Mouse (Mus musculus) adipocyte (in vitro differentiated cells): ENCODE data around the gene Gria2.

Experiments used
- DNase-seq: peaks from one replicate; pipeline ENCODE4 v3.0.0-alpha.2; 2016; ENCODE audit warnings: low spot score

Gria2 gene

DNA sequence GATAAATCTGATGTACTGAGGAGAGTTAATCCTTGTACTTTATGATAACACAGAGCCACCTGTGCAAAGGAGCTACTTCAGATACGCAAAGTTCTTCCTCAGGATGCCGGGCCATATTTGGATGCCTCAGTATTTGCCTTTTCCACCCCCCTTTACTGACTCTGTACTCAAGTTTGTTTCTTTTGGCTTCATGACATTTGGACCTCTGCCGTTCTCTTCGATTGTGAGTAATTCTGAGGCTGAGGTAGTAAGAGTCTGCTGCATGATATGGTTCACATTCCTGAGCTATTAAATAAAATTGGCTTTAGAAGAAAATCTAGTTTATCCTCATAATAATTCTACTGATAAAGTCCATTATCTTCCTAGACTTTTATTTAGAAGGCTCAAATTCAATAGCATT, 26.7 kb downstream of the Gria2 start:
- DNase-seq, result peak; percentile 50

DNA sequence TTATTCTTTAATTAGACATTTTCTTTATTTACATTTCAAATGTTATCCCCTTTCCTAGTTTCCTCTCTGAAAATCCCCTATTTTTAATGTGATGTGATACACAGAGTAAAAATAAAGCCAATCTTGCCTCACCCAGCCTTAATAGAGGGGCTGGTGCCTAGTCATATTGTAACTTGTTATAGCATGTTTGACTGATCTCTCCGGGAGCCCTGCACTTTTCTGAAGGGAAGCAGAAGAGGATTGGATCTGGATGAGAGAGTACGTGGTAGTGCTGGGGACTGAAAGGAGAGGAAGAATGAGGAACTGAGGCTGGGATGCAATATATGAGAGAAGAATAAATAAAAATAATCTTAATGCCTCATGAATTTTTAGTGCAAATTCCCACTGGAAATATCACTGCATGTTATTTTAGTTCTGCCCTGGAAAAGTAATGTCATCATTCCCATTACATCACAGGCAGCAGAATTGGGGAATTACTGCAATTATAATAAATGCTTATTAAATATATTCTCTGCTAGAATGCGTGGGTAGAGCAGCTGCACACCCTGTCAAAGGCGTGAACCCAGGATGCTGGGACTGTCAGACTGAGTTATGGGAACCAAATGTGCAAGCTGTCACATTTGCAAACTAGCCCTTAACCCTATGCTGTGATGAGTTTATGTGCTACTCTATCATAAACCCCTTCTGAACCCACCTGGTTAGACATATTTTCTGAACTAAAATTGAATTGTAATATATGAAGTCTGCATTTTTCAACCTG, 28.4 kb downstream of the Gria2 start:
- no peak for DNase-seq

DNA sequence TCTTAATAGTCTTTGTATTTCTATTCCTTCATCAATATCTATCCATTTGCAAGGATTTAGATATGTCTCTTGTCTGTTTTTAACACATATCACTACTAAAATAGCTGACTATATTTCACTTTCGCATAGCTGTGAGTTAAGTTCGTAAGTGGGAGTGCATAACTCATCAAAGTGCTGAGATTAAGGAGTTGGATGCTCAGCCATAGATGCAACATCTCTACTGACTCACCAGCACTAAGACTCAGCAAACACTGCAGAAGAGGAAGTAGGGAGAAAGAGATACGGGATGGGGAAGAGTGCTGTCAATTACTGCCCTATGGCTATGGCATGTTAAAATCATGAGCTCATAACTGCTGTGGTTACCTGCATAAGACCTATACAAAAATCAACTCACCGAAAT, 29.4 kb downstream of the Gria2 start:
- DNase-seq, result no peak

DNA sequence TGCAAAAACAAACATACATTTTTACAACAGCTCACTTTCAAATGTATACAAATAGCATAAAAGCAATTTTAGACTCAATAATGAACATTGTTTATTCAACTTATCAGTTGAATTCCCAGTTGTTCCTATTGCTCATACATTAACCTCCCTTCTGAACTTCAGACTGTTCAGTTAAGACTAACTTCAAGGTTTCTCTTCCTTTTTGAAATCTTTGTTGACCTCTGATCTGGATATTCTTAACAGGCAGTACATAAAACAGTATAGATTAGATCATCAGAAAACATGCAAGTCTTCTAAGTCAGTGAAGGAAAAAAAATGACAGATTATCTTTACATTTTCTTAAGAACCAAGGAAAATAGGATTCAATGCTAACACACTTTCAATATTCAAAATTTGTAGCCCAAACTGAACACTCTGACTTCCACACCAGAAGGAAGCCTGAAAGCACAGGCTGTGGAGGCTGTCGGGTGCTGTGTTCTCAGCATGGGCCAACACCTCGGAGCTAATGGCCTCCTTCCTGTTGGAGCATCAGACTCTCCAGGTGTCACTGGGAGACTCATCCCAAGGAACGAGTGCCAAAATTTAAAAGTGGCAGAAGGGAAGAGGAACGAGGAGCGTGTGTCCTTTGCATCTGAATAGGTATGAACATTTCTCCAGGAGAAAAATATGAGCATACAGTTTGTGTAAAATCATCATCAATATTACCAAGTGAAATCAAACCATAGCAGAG, 33.0 kb downstream of the Gria2 start:
- DNase-seq, result no peak

DNA sequence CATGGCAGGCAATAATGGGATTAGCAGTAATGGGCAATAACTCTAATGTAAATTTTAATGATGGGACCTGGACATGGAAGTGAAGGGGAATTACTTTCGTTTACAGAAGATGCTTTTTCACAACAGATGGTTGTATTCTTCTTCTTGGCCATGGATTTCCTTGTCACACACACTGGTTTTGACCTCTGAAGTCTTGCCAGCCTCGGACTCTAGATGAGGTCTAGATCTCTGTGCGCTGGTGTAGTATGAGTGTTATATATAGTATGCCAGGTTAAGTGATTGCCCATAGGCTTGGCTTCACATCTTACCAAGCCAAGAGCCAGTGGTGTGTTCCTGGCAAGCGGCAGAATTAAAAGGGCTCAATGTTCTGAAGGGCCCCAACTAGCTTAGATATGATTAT, 43.7 kb downstream of the Gria2 start:
- DNase-seq, result no peak

DNA sequence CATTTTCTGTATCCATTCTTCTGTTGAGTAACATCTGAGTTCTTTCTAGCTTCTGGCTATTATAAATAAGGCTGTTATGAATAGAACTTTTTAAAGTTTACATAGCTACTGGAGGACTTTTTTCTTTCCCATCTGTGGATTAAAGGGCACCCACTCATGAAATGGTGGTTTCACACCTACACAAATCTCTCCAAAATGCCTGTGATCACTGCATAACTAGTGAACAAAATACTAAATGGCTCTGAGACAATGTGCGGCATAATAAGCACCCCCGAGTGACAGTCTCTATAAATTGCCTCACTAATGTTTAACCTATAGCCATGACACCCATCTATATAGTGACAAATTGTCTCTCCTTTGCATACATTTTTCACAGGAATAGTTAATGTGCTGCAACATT, 44.3 kb downstream of the Gria2 start:
- no peak for DNase-seq

DNA sequence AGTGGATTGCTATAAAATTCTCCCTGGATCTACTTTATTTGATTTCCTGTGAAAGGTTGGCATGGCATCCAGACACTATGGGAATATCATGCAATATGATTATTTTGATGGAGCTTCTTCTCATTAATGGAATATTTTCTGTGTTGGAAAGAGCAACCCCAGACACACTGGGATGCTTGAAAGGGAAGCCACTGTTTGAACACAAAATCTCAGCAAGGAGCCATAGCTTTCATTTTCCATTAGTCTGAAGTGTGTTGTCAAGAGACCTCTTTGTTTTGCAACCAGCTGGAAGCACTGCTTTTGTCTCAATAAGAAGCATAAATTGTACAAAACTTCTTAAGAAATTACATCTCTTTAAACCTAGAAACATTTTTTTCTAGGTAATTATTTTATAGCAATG, 51.8 kb downstream of the Gria2 start:
- no peak for DNase-seq

DNA sequence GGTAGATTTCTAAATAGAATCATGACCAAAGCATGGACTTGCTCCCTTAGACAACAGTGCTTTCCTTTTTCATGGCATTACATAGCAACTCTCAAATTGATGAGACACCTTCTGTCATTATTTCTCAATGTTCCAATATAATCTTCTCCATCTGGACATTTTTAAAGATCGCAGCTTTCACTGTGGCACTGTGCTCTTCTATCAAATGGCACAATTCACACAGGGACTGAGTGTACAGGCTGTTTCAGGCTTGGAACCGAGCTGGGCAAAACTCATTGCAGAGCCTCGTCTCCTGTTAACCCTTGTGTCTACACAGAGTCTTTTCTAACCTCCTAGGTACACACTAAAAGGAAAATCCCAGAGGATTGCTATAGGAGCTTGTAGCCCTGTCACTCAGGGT, 77.4 kb downstream of the Gria2 start:
- DNase-seq, result no peak

DNA sequence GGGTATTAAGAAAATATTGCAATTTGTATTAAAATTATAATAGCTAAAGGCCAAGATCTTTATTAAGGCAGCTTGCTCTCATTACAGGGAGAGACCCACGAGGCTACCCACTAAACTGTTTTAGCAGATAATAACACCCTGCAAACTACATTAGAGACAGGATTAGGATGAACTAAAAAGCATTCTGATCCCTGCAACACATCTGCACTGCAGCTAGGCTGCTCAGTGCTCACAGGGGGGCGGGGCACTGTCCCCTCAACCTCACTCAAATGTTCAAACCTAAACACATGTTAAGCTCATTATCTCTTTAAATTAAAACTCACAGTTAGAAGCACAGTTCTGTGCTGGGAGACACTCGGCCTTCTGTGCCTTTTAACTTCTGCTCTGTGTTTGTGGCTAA, 89.5 kb downstream of the Gria2 start:
- DNase-seq, result no peak

DNA sequence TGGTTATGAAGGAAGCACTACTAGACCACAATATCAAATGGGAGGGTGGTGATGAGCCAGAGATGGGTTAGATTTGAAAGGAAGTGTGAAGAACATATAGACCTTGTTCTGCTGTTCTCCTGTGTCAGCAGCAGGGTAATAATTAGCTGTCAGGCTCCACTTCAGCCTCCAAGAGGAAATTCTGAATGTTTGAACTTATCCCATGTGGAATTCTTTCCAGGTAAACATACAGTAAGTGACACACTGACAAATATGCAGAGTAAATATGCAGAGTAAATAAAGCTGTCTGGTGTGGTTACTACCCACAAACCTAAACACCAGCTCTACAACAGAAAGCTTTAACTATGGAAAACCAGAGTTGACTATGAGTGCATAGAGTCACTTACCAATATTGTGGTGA, 93.6 kb downstream of the Gria2 start:
- no peak for DNase-seq

DNA sequence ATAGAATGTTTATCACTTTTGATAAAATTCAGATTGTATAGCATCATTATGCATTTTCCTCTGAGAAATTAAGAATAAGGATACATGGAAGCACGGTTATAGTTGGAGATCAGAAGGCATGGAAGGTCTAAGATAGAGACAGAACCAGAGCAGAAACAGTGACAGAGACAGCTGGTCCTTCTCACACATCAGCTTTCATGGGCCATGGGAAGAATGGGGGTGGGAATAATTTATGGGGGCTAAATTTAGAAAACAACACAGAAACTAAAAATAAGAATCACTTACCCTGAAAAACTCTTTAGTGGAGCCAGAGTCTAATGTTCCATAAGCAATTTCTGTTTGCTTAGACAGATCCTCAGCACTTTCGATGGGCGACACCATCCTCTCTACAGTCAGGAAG, 100.5 kb downstream of the Gria2 start:
- no peak for DNase-seq

DNA sequence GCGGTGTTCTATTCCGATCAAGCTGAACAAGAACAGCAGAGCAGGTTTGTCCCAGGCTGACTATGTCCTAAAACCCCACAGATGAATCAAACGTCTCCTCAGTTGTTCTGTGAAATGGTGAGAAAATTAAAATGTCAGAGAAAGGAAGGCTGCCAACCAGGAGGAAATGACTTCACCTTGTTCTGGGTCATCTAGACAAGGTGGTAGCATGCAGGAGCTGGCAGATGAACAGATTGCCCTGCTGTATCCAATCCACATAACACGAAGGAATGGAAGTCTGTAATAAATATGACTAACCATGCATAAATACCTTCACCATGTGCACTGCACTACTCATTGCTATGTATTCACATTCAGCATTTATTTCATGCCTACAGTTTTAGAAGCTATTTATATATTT, 105.1 kb downstream of the Gria2 start:
- DNase-seq, result no peak

DNA sequence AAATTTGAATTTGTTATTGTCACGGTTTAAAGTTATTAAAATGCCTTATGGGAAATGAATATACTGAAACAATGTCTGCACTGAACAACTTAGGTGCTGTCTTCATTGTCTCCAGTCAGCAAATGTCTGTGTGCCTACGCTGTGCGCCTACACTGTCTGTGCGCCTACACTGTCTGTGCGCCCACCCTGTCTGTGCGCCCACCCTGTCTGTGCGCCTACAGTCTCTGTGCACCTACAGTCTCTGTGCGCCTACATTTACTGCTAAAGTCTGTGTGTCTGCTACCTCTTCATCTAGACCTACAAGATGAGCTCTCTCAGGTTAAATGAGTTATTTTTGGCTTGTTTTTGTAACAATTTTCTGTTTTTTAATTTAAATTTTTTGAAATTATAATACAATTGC, 107.7 kb downstream of the Gria2 start:
- no peak for DNase-seq

DNA sequence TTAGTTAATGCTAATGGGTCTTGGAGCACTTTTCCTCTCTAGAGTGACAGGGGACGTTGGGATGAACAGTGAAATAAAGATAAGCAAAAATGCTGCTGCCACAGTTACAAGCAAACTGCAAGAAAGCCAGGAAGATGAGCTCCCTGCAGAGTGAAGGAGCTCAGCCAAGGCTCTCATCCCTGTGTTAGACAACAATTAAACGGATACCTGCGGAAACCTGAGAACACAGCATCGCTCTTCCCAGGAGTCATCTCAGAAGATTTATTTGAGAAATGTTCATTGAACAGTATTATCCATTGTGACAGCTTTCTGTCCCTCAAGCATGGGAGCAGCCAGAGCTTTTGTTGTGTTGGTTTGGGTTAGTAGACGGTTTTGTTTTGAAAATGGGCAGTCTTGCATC, 137.5 kb downstream of the Gria2 start:
- no peak for DNase-seq

DNA sequence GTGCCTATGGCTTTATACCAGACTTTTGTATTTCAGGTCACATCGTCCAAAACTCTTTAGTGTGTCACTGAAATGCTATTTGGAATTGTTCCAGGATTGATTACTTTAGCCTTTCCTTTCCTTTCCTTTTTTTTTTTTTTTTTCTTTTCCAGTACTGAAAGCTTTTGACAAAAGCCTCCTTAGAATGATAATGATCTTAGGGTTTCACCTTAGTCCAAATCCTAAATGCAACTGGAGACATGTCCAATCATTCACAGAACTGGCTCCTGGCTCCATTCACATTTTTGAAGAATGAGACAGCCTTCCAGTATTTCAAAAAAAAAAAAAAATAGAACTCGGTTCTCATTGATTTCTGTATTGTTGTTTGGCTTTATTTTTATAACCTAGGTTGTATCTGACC, 139.3 kb downstream of the Gria2 start:
- no peak for DNase-seq

DNA sequence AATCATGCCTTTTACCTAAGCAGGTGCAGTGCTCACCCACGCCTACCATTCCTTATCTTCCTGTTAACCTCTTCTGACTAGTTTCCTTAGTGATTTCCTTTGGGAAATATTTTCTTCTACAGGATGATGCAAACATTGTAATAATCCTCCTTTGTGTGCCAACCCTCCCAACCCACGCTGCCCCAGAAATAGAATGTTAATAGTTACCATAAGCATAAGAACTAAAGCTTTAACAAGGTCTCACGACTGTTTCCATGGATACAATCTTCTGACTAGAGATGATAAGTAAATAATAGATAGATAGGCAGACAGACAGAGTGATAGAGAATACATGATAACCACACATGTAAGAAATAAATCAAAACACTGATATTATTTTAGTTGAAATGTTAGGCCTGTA, 140.8 kb downstream of the Gria2 start:
- no peak for DNase-seq

DNA sequence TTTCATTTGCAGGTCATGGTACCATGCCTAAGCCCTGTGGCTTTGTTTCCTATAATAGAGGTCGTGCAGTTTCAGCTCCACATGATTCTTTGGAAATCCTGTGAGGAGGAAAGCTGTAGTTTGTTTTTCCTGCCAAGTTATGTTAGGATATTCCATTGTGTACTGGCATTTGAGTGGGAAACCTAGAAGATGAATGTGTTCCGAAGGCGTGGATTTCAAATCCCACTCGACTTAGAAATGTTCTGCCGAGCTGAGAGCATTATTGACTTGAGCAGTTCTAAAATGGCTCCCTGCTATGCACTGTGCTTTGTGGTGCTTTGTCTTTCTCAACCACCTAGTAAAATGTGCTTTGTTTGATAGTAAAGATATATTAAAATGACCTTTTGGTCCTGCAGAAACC, 150.4 kb downstream of the Gria2 start:
- DNase-seq, result no peak
